Mouse (Mus musculus): ENCODE measurements around the gene Myocos.
A peak's percentile ranks its signal among the peaks of the same experiment; 100 is the strongest.

The Myocos gene

DNA sequence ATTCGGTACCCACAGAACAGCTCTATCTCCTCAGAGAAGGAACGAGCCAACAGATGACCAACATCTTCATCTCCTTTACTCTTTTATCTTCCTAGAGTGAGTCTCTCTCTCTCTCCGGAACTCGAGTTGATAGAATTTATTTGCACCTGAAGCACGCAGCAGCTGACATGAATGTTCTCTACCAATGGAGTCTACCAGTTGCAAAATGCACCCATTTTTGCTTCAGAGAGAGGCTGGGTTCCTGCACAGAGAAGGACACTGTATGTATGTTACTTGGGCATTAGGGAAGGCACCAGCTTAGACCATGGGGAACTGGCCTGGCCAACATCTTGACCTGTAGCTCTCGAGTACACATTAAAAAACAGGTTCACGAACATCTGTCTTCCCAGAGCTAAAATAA is at the start of gene Myocos:
TSS of gene Myocos (minus strand) at position 101 of the 400 bp plus-strand sequence.
- no peaks in the 10 kb centered on the region for H3K36me3 ChIP-seq (ENCODE audit: insufficient read depth, low read length)
- H3K27me3 ChIP-seq (ENCODE audit: insufficient read depth, low read length): no peaks in the 10 kb centered on the region
- TF ChIP-seq NANOG (IDR thresholded peaks at IDR 0.05; ENCODE audit: borderline replicate concordance, low read length) (no peak), POU5F1 (IDR thresholded peaks at IDR 0.05; ENCODE audit: borderline replicate concordance, low read length) (no peak), CTCF (conservative IDR thresholded peaks at IDR 0.05; ENCODE audit: low read length) (no peak)
- no peak within 1 kb of the TSS for H3K4me3 ChIP-seq (replicated peaks; ENCODE audit: low read length)
- H3K9me3 ChIP-seq (ENCODE audit: low read length): no peaks in the 10 kb centered on the region
- H3K4me1 ChIP-seq (replicated peaks; ENCODE audit: low read depth, low read length): no peaks in the 10 kb centered on the region

- TF ChIP-seq POU5F1 (IDR thresholded peaks at IDR 0.05; ENCODE audit: borderline replicate concordance, low read length) (no peak), NANOG (IDR thresholded peaks at IDR 0.05; ENCODE audit: borderline replicate concordance, low read length) (no peak), CTCF (conservative IDR thresholded peaks at IDR 0.05; ENCODE audit: low read length) (no peak)
- H3K9me3 ChIP-seq (ENCODE audit: low read length): no peaks in the 10 kb centered on the region
- no peaks in the 10 kb centered on the region for H3K27me3 ChIP-seq (ENCODE audit: insufficient read depth, low read length)
- peaks cover 11% of the 10 kb centered on the region; the same call in 1 of the 2 replicates for H3K4me1 ChIP-seq (replicated peaks; ENCODE audit: low read depth, low read length)
- no peak overlapping the region for H3K4me3 ChIP-seq (replicated peaks; ENCODE audit: low read length)
- peaks cover 99% of the 10 kb centered on the region for H3K36me3 ChIP-seq (ENCODE audit: insufficient read depth, low read length)
These were observed 42.5 kb upstream of the Myocos start for GRCm38 (mm10) chr1:162700389-162701066.

GRCm38 (mm10) chr1:162697866-162698265 is 39.8 kb upstream of the Myocos start:
- no peak overlapping the region for H3K4me3 ChIP-seq (replicated peaks; ENCODE audit: low read length)
- H3K9me3 ChIP-seq (ENCODE audit: low read length): no peaks in the 10 kb centered on the region
- no peak for TF ChIP-seq CTCF (conservative IDR thresholded peaks at IDR 0.05; ENCODE audit: low read length)
- TF ChIP-seq POU5F1 (IDR thresholded peaks at IDR 0.05; ENCODE audit: borderline replicate concordance, low read length): no peak
- TF ChIP-seq NANOG (IDR thresholded peaks at IDR 0.05; ENCODE audit: borderline replicate concordance, low read length): no peak
- H3K4me1 ChIP-seq (replicated peaks; ENCODE audit: low read depth, low read length): no peaks in the 10 kb centered on the region; the same call in 1 of the 2 replicates
- peaks cover 99% of the 10 kb centered on the region for H3K36me3 ChIP-seq (ENCODE audit: insufficient read depth, low read length)
- no peaks in the 10 kb centered on the region for H3K27me3 ChIP-seq (ENCODE audit: insufficient read depth, low read length)

DNA sequence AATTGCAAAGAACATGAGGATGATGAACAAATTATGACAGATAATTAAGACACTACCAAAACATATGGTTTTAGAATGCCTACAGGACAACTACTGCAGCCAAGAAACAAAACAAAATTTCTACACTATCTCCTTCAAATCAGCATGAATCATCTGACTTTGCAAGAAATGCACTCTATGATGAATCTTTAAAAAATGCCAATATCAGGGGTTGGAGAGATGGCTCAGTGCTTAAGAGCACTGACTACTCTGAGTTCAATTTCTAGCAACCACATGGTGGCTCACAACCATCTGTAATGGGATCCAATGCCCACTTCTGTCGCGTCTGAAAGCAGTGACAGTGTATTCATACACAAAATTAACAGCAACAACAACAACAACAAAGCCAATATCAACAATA is 35.7 kb upstream of the Myocos start:
- Histone ChIP-seq H3K9me3 (ENCODE audit: low read length) (no peaks in the 10 kb centered on the region), H3K27me3 (ENCODE audit: insufficient read depth, low read length) (no peaks in the 10 kb centered on the region), H3K36me3 (ENCODE audit: insufficient read depth, low read length) (peaks cover 99% of the 10 kb centered on the region), H3K4me1 (replicated peaks; ENCODE audit: low read depth, low read length) (no peaks in the 10 kb centered on the region), H3K4me3 (replicated peaks; ENCODE audit: low read length) (no peak overlapping the region)
- TF ChIP-seq POU5F1 (IDR thresholded peaks at IDR 0.05; ENCODE audit: borderline replicate concordance, low read length) (no peak), NANOG (IDR thresholded peaks at IDR 0.05; ENCODE audit: borderline replicate concordance, low read length) (no peak), CTCF (conservative IDR thresholded peaks at IDR 0.05; ENCODE audit: low read length) (no peak)

GRCm38 (mm10) chr1:162665486-162666174 is 7.6 kb upstream of the Myocos start:
- Histone ChIP-seq H3K9me3 (ENCODE audit: low read length) (no peaks in the 10 kb centered on the region), H3K36me3 (ENCODE audit: insufficient read depth, low read length) (peaks cover 16% of the 10 kb centered on the region), H3K27me3 (ENCODE audit: insufficient read depth, low read length) (no peaks in the 10 kb centered on the region), H3K4me3 (replicated peaks; ENCODE audit: low read length) (0 out of 2 replicates have a peak overlapping the region, but pooled peaks have one; percentile 30), H3K4me1 (replicated peaks; ENCODE audit: low read depth, low read length) (peaks cover 23% of the 10 kb centered on the region)
- TF ChIP-seq NANOG (IDR thresholded peaks at IDR 0.05; ENCODE audit: borderline replicate concordance, low read length): no peak

DNA sequence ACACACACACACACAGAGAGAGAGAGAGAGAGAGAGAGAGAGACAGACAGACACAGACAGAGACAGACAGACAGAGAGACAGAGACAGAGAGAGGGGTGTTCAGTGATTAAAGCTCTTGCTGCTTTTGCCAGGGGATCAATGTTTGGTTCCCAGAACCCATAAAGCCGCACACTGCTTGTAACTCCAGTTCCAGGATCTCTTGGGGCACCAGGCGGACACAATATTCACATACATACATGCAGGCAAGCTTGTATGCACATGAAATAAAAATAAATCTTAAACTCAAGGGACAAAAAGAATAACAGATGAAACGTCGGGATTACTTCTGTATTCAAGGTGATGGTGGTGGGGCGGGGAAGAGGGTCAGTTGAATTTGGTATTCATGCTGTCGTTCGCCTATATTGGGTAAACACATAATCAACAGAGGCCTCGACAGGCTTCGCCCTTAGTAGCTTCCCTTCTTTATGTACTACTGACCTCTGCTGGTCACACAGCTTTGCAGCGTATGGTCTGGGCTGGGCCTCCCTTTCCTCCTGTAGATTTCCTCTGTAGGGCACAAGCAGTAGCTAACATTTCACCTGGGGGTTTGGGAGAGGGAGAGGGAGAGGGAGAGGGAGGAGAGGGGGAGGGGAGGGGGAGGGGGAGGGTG is 6.9 kb upstream of the Myocos start:
- Histone ChIP-seq H3K9me3 (ENCODE audit: low read length) (no peaks in the 10 kb centered on the region), H3K4me1 (replicated peaks; ENCODE audit: low read depth, low read length) (peaks cover 23% of the 10 kb centered on the region), H3K36me3 (ENCODE audit: insufficient read depth, low read length) (peaks cover 10% of the 10 kb centered on the region), H3K4me3 (replicated peaks; ENCODE audit: low read length) (no peak overlapping the region), H3K27me3 (ENCODE audit: insufficient read depth, low read length) (no peaks in the 10 kb centered on the region)
- TF ChIP-seq NANOG (IDR thresholded peaks at IDR 0.05; ENCODE audit: borderline replicate concordance, low read length): no peak
- no peak for TF ChIP-seq POU5F1 (IDR thresholded peaks at IDR 0.05; ENCODE audit: borderline replicate concordance, low read length)
- TF ChIP-seq CTCF (conservative IDR thresholded peaks at IDR 0.05; ENCODE audit: low read length): peak; percentile 53

GRCm38 (mm10) chr1:162660276-162660860 is 2.3 kb upstream of the Myocos start:
- Histone ChIP-seq H3K27me3 (ENCODE audit: insufficient read depth, low read length) (no peaks in the 10 kb centered on the region), H3K4me3 (replicated peaks; ENCODE audit: low read length) (no peak overlapping the region), H3K4me1 (replicated peaks; ENCODE audit: low read depth, low read length) (no peaks in the 10 kb centered on the region; the same call in 1 of the 2 replicates), H3K9me3 (ENCODE audit: low read length) (no peaks in the 10 kb centered on the region), H3K36me3 (ENCODE audit: insufficient read depth, low read length) (no peaks in the 10 kb centered on the region)
- TF ChIP-seq CTCF (conservative IDR thresholded peaks at IDR 0.05; ENCODE audit: low read length): no peak
- no peak for TF ChIP-seq NANOG (IDR thresholded peaks at IDR 0.05; ENCODE audit: borderline replicate concordance, low read length)
- TF ChIP-seq POU5F1 (IDR thresholded peaks at IDR 0.05; ENCODE audit: borderline replicate concordance, low read length): no peak

- Histone ChIP-seq H3K4me3 (replicated peaks; ENCODE audit: low read length) (no peak overlapping the region), H3K36me3 (ENCODE audit: insufficient read depth, low read length) (no peaks in the 10 kb centered on the region), H3K9me3 (ENCODE audit: low read length) (no peaks in the 10 kb centered on the region), H3K4me1 (replicated peaks; ENCODE audit: low read depth, low read length) (peaks cover 7% of the 10 kb centered on the region), H3K27me3 (ENCODE audit: insufficient read depth, low read length) (no peaks in the 10 kb centered on the region)
- TF ChIP-seq NANOG (IDR thresholded peaks at IDR 0.05; ENCODE audit: borderline replicate concordance, low read length) (no peak), POU5F1 (IDR thresholded peaks at IDR 0.05; ENCODE audit: borderline replicate concordance, low read length) (no peak), CTCF (conservative IDR thresholded peaks at IDR 0.05; ENCODE audit: low read length) (no peak)
These were observed 9.6 kb downstream of the Myocos start for GRCm38 (mm10) chr1:162648416-162648815.

Measured in E14TG2a.4 (cell line).